Comparison of ENCODE assay signal across 8 mouse cellular contexts in genomic region chr12:31074839-31075538, GRCm38 (mm10). TPM values are rescaled to one million over a fixed set of nuclear protein-coding genes. Genes with fewer than 3 reads are reported as not detected.
A peak's percentile ranks its signal among the peaks of the same experiment; 100 is the strongest.
DNase-seq lines count a peak whose midpoint lies in the region; ATAC-seq and TF ChIP-seq lines count a peak whose summit lies in the region.

No protein-coding gene starts in this region.

- no peak for TF ChIP-seq CTCF in heart, postnatal 0 days (IDR thresholded peaks at IDR 0.05; ENCODE audit: low read depth)

- 4% methylated on average over 24 of the region's 24 CpGs for WGBS in heart, postnatal 0 days

- peak overlapping the region; percentile 50; the same call in 1 of the 2 replicates for H3K9ac ChIP-seq in heart, postnatal 0 days (replicated peaks; ENCODE audit: low read depth, low read length)

- no peaks in the 10 kb centered on the region for H3K36me3 ChIP-seq in heart, postnatal 0 days (replicated peaks; ENCODE audit: control insufficient read depth, insufficient read depth, low read length)

- no peak overlapping the region for H3K27ac ChIP-seq in heart, postnatal 0 days (ENCODE audit: low read depth)

- peak overlapping the region; percentile 57 for H3K4me3 ChIP-seq in heart, postnatal 0 days (ENCODE audit: low read depth, low read length)

- H3K4me2 ChIP-seq in heart, postnatal 0 days (ENCODE audit: low read depth, low read length): peak overlapping the region; percentile 73

- peaks cover 18% of the 10 kb centered on the region for H3K4me1 ChIP-seq in heart, postnatal 0 days (ENCODE audit: control insufficient read depth, insufficient read depth)

- no peaks in the 10 kb centered on the region for H3K9me3 ChIP-seq in heart, postnatal 0 days (replicated peaks; ENCODE audit: control insufficient read depth, low read length)

- H3K27me3 ChIP-seq in heart, postnatal 0 days (ENCODE audit: control insufficient read depth, insufficient read depth, low read length): peaks cover 37% of the 10 kb centered on the region

- no peak for TF ChIP-seq EP300 in heart, postnatal 0 days (IDR thresholded peaks at IDR 0.05; ENCODE audit: low read depth)

- peak; percentile 10 to 13 for DNase-seq in right cerebral cortex, adult 2 months (ENCODE audit: low spot score in 2 of 2)
- no peak for DNase-seq in right cerebral cortex, postnatal 36 days (ENCODE audit: low spot score in 2 of 2)
- DNase-seq in embryo, embryonic 10.5 days (ENCODE audit: low spot score): peak; percentile 53
- DNase-seq in heart, postnatal 0 days (ENCODE audit: low spot score): no peak
- DNase-seq in kidney, postnatal 4 days: peak; percentile 58 to 77
- peak; percentile 39 for DNase-seq in mesoderm, embryonic 11.5 days (ENCODE audit: low read depth, low spot score)
- peak; percentile 50 for DNase-seq in testis, postnatal 10 days (ENCODE audit: low spot score)
- DNase-seq in left cerebral cortex, adult 9 months (ENCODE audit: low spot score in 2 of 2): no peak

- peak; percentile 36; the same call in 1 of the 2 replicates for ATAC-seq in heart, postnatal 0 days (ENCODE audit: insufficient read depth, low read depth)

RNA-seq across cellular contexts. Expression of gene Fam110c, which starts 1.3 kb away (rescaled TPM):
- 0.27 and 0.84 TPM in 2 replicates for total RNA-seq in heart, postnatal 0 days (2014; rRNA removed; ENCODE audit: low replicate concordance)
- polyA plus RNA-seq in heart, postnatal 0 days (2015; fragmentation: Nextera tagmentation; extraction: Ambion mirVana): 0.57 and 1.6 TPM in 2 replicates

Comparison
In these comparisons a context has a peak if more than half of its experiments do, and no peak if none do; other contexts are left out.
1. DNase-seq: peak in right cerebral cortex, adult 2 months (2 of 2), embryo, embryonic 10.5 days (single experiment), kidney, postnatal 4 days (2 of 2), mesoderm, embryonic 11.5 days (single experiment) and testis, postnatal 10 days (single experiment); none in right cerebral cortex, postnatal 36 days (0 of 2), heart, postnatal 0 days (single experiment) and left cerebral cortex, adult 9 months (0 of 2).